In the genomic region with DNA sequence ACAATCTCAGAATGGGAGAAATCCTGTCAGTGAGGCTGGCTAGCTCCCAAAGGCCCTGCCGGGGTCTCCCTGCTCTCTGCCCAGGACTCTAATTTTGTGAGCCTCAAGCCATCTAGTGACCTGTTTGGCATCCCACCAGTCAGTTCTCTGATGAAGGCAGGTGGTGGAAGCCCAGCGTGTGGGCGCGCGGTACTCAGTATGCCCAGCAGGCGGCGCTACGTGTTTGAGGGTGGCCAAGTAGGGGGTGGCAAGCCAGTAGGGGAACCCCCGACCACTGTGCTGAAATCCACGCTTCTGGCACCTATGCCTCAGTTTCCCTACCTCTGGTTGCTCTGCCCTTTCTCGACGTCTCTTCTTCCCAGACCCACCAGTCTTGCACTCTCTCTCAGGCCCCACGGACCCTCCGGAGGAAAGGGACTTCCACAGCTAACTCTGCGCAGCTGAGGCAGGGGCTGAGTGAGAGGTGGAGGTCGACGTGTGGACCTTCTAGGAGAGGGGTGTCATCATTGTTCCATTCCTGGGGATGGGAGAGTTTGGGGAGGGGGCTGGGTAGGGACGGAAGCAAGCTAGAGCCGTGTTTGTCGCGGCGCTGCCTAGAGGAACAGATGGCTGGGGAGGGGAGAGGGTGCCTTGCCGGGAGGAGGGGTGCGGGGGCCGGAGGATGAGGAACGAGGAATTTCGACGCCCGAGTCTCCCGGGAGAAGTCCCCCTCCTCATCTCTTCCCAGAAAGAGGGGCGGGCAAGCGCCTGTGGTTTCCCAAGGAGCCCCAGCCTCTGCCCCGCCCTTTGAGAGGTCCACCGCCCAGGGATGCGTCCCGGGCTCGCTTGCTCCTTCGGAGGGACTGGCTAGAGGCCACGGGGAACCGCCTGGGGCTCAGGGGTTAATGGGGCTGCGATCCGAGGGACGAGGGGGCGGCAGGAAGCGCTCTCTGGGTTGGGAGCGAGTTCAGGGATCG, we compare ENCODE assay signal across 8 mouse cellular contexts. TPM values are rescaled to one million over a fixed set of nuclear protein-coding genes. Genes with fewer than 3 reads are reported as not detected.
DNase-seq lines count a peak whose midpoint lies in the region; ATAC-seq lines count a peak whose summit lies in the region.

No protein-coding gene starts in this region.

- peak; percentile 44 for ATAC-seq in heart, embryonic 12.5 days (ENCODE audit: insufficient number of reproducible peaks, low FRiP score)
- peak; percentile 42; the same call in 1 of the 2 replicates for ATAC-seq in kidney, embryonic 16.5 days (ENCODE audit: low FRiP score, low TSS enrichment)
- ATAC-seq in liver, embryonic 16.5 days (ENCODE audit: low read depth) = no peak

- WGBS in heart, embryonic 12.5 days = 2% methylated on average over 47 of the region's 47 CpGs
- under 1% methylated on average over 45 of the region's 47 CpGs for WGBS in kidney, embryonic 16.5 days
- WGBS in liver, embryonic 16.5 days (ENCODE audit: insufficient replicate concordance) = 3% methylated on average over 46 of the region's 47 CpGs

- peaks cover 6% of the 10 kb centered on the region; the same call in 1 of the 2 replicates for H3K9me3 ChIP-seq in heart, embryonic 12.5 days (replicated peaks)
- no peaks in the 10 kb centered on the region for H3K9me3 ChIP-seq in kidney, embryonic 16.5 days (ENCODE audit: low read length)
- no peaks in the 10 kb centered on the region for H3K9me3 ChIP-seq in liver, embryonic 16.5 days (replicated peaks; ENCODE audit: control insufficient read depth, low read length)

- no peak overlapping the region for H3K27ac ChIP-seq in heart, embryonic 12.5 days (ENCODE audit: poor library complexity, severe bottlenecking)
- H3K27ac ChIP-seq in kidney, embryonic 16.5 days (ENCODE audit: low read length) = no peak overlapping the region
- H3K27ac ChIP-seq in liver, embryonic 16.5 days (ENCODE audit: low read length) = no peak overlapping the region

- peaks cover 62% of the 10 kb centered on the region for H3K27me3 ChIP-seq in heart, embryonic 12.5 days (replicated peaks)
- peaks cover 42% of the 10 kb centered on the region for H3K27me3 ChIP-seq in kidney, embryonic 16.5 days (ENCODE audit: insufficient read depth, low read length)
- peaks cover 53% of the 10 kb centered on the region for H3K27me3 ChIP-seq in liver, embryonic 16.5 days (ENCODE audit: control insufficient read depth, insufficient read depth, low read depth, low read length)

- 0 out of 2 replicates have a peak overlapping the region, but pooled peaks have one; percentile 39 for H3K9ac ChIP-seq in heart, embryonic 12.5 days
- H3K9ac ChIP-seq in kidney, embryonic 16.5 days (replicated peaks; ENCODE audit: low read length) = peak overlapping the region; percentile 54
- H3K9ac ChIP-seq in liver, embryonic 16.5 days (ENCODE audit: low read depth, low read length) = no peak overlapping the region

- peaks cover 28% of the 10 kb centered on the region for H3K36me3 ChIP-seq in heart, embryonic 12.5 days
- peaks cover 6% of the 10 kb centered on the region for H3K36me3 ChIP-seq in kidney, embryonic 16.5 days (ENCODE audit: insufficient read depth, low read length)
- peaks cover 31% of the 10 kb centered on the region for H3K36me3 ChIP-seq in liver, embryonic 16.5 days (ENCODE audit: control insufficient read depth, insufficient read depth)

- peak overlapping the region; percentile 40 for H3K4me3 ChIP-seq in heart, embryonic 12.5 days
- peak overlapping the region; percentile 39 for H3K4me3 ChIP-seq in kidney, embryonic 16.5 days (ENCODE audit: low read length)
- H3K4me3 ChIP-seq in liver, embryonic 16.5 days (ENCODE audit: low read depth, low read length) = no peak overlapping the region; the same call in none of the 2 replicates

- peak overlapping the region; percentile 74 for H3K4me2 ChIP-seq in heart, embryonic 12.5 days
- H3K4me2 ChIP-seq in kidney, embryonic 16.5 days (replicated peaks; ENCODE audit: low read depth, low read length) = peak overlapping the region; percentile 61
- H3K4me2 ChIP-seq in liver, embryonic 16.5 days (ENCODE audit: low read depth, low read length) = peak overlapping the region; percentile 35

- peak; percentile 88 for DNase-seq in right cerebral cortex, postnatal 10 days (ENCODE audit: low spot score in 2 of 2)
- no peak for DNase-seq in right cerebral cortex, adult 18-20 months
- peak; percentile 70 for DNase-seq in embryo, embryonic 11 days
- peak; percentile 82 for DNase-seq in neural tube, embryonic 10.5 days (ENCODE audit: extremely low spot score, low spot score)
- peak; percentile 68 for DNase-seq in thymus, postnatal 25 days

- H3K4me1 ChIP-seq in heart, embryonic 12.5 days (replicated peaks) = peaks cover 13% of the 10 kb centered on the region
- H3K4me1 ChIP-seq in kidney, embryonic 16.5 days (ENCODE audit: insufficient read depth, low read length) = peaks cover 10% of the 10 kb centered on the region
- H3K4me1 ChIP-seq in liver, embryonic 16.5 days (ENCODE audit: control insufficient read depth, low read depth, low read length) = peaks cover 12% of the 10 kb centered on the region

RNA-seq across cellular contexts. Expression of a gene that starts 20.6 kb away (rescaled TPM):
- polyA plus RNA-seq in heart, embryonic 12.5 days (2016; fragmentation: Nextera tagmentation; extraction: Ambion mirVana) = 0.67 and 1.2 TPM in 2 replicates
- polyA plus RNA-seq in kidney, embryonic 16.5 days (2015; fragmentation: Nextera tagmentation; extraction: Ambion mirVana) = 1.0 and 1.5 TPM in 2 replicates
- not detected in 2 replicates for polyA plus RNA-seq in liver, embryonic 16.5 days (2015; fragmentation: Nextera tagmentation; extraction: Ambion mirVana)

RNA-seq across cellular contexts. Expression of a gene that starts 27.2 kb away (rescaled TPM):
- 21.8 and 23.0 TPM in 2 replicates for polyA plus RNA-seq in heart, embryonic 12.5 days (2016; fragmentation: Nextera tagmentation; extraction: Ambion mirVana)
- 15.6 and 17.8 TPM in 2 replicates for polyA plus RNA-seq in kidney, embryonic 16.5 days (2015; fragmentation: Nextera tagmentation; extraction: Ambion mirVana)
- 185 and 205 TPM in 2 replicates for polyA plus RNA-seq in liver, embryonic 16.5 days (2015; fragmentation: Nextera tagmentation; extraction: Ambion mirVana)

RNA-seq across cellular contexts. Expression of a gene that starts 39.1 kb away (rescaled TPM):
- 62.2 and 65.6 TPM in 2 replicates for polyA plus RNA-seq in heart, embryonic 12.5 days (2016; fragmentation: Nextera tagmentation; extraction: Ambion mirVana)
- polyA plus RNA-seq in kidney, embryonic 16.5 days (2015; fragmentation: Nextera tagmentation; extraction: Ambion mirVana) = 60.1 and 66.6 TPM in 2 replicates
- 27.3 and 29.8 TPM in 2 replicates for polyA plus RNA-seq in liver, embryonic 16.5 days (2015; fragmentation: Nextera tagmentation; extraction: Ambion mirVana)

RNA-seq across cellular contexts. Expression of a gene that starts 43.4 kb away (rescaled TPM):
- 0.17 and 0.43 TPM in 2 replicates for polyA plus RNA-seq in heart, embryonic 12.5 days (2016; fragmentation: Nextera tagmentation; extraction: Ambion mirVana)
- polyA plus RNA-seq in kidney, embryonic 16.5 days (2015; fragmentation: Nextera tagmentation; extraction: Ambion mirVana) = 0.19 and 0.26 TPM in 2 replicates
- polyA plus RNA-seq in liver, embryonic 16.5 days (2015; fragmentation: Nextera tagmentation; extraction: Ambion mirVana) = 0.47 and 0.50 TPM in 2 replicates
